Mouse (Mus musculus) olfactory bulb, adult 2 months (tissue): ENCODE measurements around the gene Zcchc14.

Source experiments
- CTCF ChIP-seq: fragments of 200-500 bp; IDR thresholded peaks from 2 replicates; pipeline ENCODE4 v1.5.1; 2012; ENCODE audit warnings: low read depth, mild to moderate bottlenecking, low read length, moderate library complexity; ENCODE audit not compliant: insufficient read depth
- POLR2A ChIP-seq: fragments of 200-500 bp; IDR thresholded peaks from 2 replicates; pipeline ENCODE4 v1.6.1; 2012; ENCODE audit warnings: mild to moderate bottlenecking, low read depth, low read length, moderate library complexity; ENCODE audit not compliant: insufficient read depth

- TF ChIP-seq POLR2A: no peak
- TF ChIP-seq CTCF: no peak
Observed at GRCm38 (mm10) chr8:121575661-121576060, 77.0 kb downstream of the Zcchc14 start.
